Mouse (Mus musculus): Measurements from ENCODE around the gene Hgfac. TPM values are rescaled to one million over a fixed set of nuclear protein-coding genes. Genes with fewer than 3 reads are reported as not detected.

Hgfac gene
- polyA plus RNA-seq, 1 experiment from 2014 or later: 0.26 TPM

DNA sequence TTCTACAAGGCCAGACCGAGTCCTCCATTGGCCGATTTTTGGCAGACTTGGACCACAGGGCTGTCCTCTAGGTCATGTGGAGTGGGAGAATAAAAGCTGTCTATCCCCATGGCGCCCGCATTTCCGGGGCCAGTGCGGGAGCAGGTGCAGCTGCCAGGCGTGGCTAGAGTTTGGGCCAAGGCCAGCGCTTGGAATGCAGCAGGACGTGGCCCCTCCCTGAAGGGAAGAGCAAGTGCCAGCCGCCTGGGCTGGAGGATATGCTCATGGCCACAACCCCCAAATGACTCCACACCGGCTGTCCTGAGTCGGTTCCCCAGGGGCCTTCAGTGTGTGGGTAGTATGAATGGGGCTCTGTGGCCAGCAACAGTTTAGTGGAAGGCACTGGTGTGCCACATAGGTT is 13.8 kb downstream of the Hgfac start:
- Histone ChIP-seq H3K9me3 (ENCODE audit: control insufficient read depth, low read length) (no peaks in the 10 kb centered on the region), H3K4me1 (ENCODE audit: control insufficient read depth, insufficient read depth, low read length) (peaks cover 5% of the 10 kb centered on the region; the same call in 1 of the 2 replicates), H3K9ac (ENCODE audit: low read length) (no peak overlapping the region), H3K27ac (ENCODE audit: low read depth, low read length) (no peak overlapping the region), H3K4me3 (ENCODE audit: low read depth, low read length) (no peak overlapping the region), H3K4me2 (no peak overlapping the region), H3K27me3 (ENCODE audit: control insufficient read depth, insufficient read depth, low read length) (peaks cover 16% of the 10 kb centered on the region), H3K36me3 (ENCODE audit: control insufficient read depth, insufficient read depth, low read length) (no peaks in the 10 kb centered on the region)
- 84% methylated on average over 12 of the region's 12 CpGs for WGBS
- ATAC-seq (ENCODE audit: low FRiP score) (no peak), DNase-seq (ENCODE audit: low spot score, missing footprints) (no peak)

DNA sequence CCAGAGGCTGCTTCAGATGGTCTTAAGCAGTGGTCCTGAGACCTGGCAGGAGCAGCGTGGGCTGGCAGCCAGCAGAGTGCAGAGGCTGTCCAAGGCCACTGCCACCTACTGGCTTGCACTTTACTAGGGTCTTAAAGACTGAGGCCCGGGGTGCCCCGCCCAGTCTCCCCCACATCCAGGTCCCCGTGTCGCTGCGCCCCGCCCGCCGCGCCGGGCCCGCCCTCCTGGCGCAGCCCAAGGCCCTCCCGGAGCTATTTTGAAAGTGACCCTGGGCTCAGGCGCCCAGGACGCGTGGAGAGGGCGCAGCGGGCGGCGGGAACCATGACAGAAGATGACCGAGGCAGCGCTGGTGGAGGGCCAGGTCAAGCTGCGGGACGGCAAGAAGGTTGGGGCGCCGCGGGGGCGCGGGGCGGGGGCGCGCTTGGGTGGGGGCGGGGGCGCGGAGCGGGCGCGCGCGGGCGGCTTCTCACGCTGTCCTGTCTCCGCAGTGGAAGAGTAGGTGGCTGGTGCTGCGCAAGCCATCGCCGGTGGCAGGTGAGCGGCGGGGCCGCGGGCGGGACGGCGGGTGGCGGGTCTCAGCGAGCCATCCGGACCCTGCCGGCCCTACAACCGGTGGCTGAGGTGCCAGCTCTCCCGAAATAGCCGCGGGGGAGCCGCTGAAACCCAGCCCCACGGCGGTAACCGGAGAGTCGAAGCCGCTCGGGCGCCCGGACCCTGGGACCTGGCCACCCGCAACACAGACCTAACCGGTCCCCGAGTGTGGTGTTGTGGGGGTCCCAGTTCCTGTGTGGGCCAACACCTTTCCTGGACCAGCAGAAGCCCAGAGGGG is 15.5 kb downstream of the Hgfac start, which contains the start of gene Dok7:
TSS of gene Dok7 (plus strand) at position 163 of the 829 bp plus-strand sequence.
- no peaks in the 10 kb centered on the region for H3K9me3 ChIP-seq (ENCODE audit: control insufficient read depth, low read length)
- peak within 1 kb of the TSS; percentile 89 for H3K4me2 ChIP-seq
- H3K27me3 ChIP-seq (ENCODE audit: control insufficient read depth, insufficient read depth, low read length): peaks cover 16% of the 10 kb centered on the region
- ATAC-seq (ENCODE audit: low FRiP score): peak; percentile 63
- peak within 1 kb of the TSS; percentile 55 for H3K9ac ChIP-seq (ENCODE audit: low read length)
- under 1% methylated on average over 60 of the region's 74 CpGs for WGBS
- peak; percentile 91 for DNase-seq (ENCODE audit: low spot score, missing footprints)
- peak within 1 kb of the TSS; percentile 50 for H3K4me3 ChIP-seq (ENCODE audit: low read depth, low read length)
- no peaks in the 10 kb centered on the region for H3K36me3 ChIP-seq (ENCODE audit: control insufficient read depth, insufficient read depth, low read length)
- no peak within 1 kb of the TSS for H3K27ac ChIP-seq (ENCODE audit: low read depth, low read length)
- peaks cover 5% of the 10 kb centered on the region; the same call in 1 of the 2 replicates for H3K4me1 ChIP-seq (ENCODE audit: control insufficient read depth, insufficient read depth, low read length)

DNA sequence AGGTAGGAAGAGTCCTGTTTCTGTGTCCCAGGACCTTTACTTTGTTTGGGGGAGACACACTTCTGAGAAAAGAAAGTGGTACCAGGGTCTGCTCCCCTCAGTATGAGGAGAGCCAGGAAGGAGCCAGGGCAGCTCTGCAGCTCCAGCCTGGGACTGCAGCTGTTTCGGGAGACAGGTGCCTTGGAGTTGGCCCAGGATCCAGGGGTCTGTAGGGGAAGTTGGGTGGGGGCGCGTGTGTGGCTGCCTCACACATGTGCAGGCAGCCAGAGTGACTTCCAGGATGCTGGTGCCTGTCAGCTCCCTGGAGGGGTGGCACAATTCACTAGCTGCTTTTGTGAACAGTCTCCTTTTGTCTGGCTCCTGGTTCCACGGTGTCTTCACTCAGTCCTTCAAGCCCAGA is 16.3 kb downstream of the Hgfac start:
- H3K36me3 ChIP-seq (ENCODE audit: control insufficient read depth, insufficient read depth, low read length): no peaks in the 10 kb centered on the region
- WGBS: 25% methylated on average over 4 of the region's 4 CpGs
- no peaks in the 10 kb centered on the region for H3K9me3 ChIP-seq (ENCODE audit: control insufficient read depth, low read length)
- no peak overlapping the region for H3K9ac ChIP-seq (ENCODE audit: low read length)
- peak; percentile 87 for DNase-seq (ENCODE audit: low spot score, missing footprints)
- H3K27ac ChIP-seq (ENCODE audit: low read depth, low read length): no peak overlapping the region
- ATAC-seq (ENCODE audit: low FRiP score): no peak
- H3K4me2 ChIP-seq: peak overlapping the region; percentile 89
- H3K4me1 ChIP-seq (ENCODE audit: control insufficient read depth, insufficient read depth, low read length): peaks cover 5% of the 10 kb centered on the region; the same call in 1 of the 2 replicates
- peak overlapping the region; percentile 50 for H3K4me3 ChIP-seq (ENCODE audit: low read depth, low read length)
- H3K27me3 ChIP-seq (ENCODE audit: control insufficient read depth, insufficient read depth, low read length): peaks cover 16% of the 10 kb centered on the region

DNA sequence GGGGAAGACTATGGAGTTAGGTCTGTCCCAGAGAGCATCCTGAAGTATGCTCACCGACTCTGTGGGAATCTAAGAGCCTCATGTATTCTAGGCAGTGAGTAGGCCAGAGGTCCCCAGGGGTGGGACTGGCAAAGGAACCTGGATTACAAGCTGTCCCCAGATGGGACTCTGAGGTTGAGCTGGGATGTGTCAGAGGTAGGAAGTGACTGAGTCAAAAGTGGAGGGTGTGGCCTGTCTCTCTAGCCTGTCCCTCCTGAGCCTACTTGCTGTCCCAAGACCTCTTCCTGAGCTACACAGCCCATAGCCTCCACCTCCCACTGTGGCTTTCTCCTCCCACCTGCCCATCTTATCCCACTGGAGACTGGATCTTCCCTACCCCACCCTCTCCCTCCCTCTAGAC is 16.9 kb downstream of the Hgfac start:
- 59% methylated on average over 1 of the region's 1 CpGs for WGBS
- H3K4me2 ChIP-seq: no peak overlapping the region
- H3K9ac ChIP-seq (ENCODE audit: low read length): no peak overlapping the region
- H3K9me3 ChIP-seq (ENCODE audit: control insufficient read depth, low read length): no peaks in the 10 kb centered on the region
- no peak for ATAC-seq (ENCODE audit: low FRiP score)
- H3K4me1 ChIP-seq (ENCODE audit: control insufficient read depth, insufficient read depth, low read length): peaks cover 5% of the 10 kb centered on the region; the same call in 1 of the 2 replicates
- peaks cover 16% of the 10 kb centered on the region for H3K27me3 ChIP-seq (ENCODE audit: control insufficient read depth, insufficient read depth, low read length)
- H3K27ac ChIP-seq (ENCODE audit: low read depth, low read length): no peak overlapping the region
- no peak for DNase-seq (ENCODE audit: low spot score, missing footprints)
- H3K36me3 ChIP-seq (ENCODE audit: control insufficient read depth, insufficient read depth, low read length): no peaks in the 10 kb centered on the region
- H3K4me3 ChIP-seq (ENCODE audit: low read depth, low read length): no peak overlapping the region

DNA sequence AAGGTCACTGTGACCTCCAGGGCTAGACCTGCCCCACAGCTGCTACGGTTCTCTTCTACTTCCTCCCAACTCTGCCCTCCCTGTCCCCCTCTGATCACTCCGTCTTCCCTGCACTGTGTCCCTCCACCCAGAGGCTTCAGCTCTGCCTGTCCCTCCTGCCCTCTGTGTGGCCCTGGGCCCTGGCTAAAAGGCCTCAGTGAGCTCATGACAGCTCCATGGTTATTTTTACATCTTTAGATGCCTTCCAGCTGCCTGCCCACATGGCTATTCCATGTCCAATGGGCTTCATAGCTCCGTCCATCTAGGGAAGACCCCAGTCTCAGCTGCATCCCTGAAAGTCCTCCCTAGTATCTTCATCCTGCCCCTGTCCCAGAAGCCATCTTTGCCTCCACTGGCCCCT is 18.8 kb downstream of the Hgfac start:
- DNase-seq (ENCODE audit: low spot score, missing footprints) (no peak), ATAC-seq (ENCODE audit: low FRiP score) (no peak)
- no peaks in the 10 kb centered on the region for H3K36me3 ChIP-seq (ENCODE audit: control insufficient read depth, insufficient read depth, low read length)
- no peak overlapping the region for H3K4me3 ChIP-seq (ENCODE audit: low read depth, low read length)
- peaks cover 5% of the 10 kb centered on the region; the same call in 1 of the 2 replicates for H3K4me1 ChIP-seq (ENCODE audit: control insufficient read depth, insufficient read depth, low read length)
- no peak overlapping the region for H3K9ac ChIP-seq (ENCODE audit: low read length)
- no peak overlapping the region for H3K27ac ChIP-seq (ENCODE audit: low read depth, low read length)
- 64% methylated on average over 3 of the region's 3 CpGs for WGBS
- peaks cover 16% of the 10 kb centered on the region for H3K27me3 ChIP-seq (ENCODE audit: control insufficient read depth, insufficient read depth, low read length)
- H3K4me2 ChIP-seq: no peak overlapping the region
- no peaks in the 10 kb centered on the region for H3K9me3 ChIP-seq (ENCODE audit: control insufficient read depth, low read length)

- ATAC-seq (ENCODE audit: low FRiP score): no peak
- WGBS: 87% methylated on average over 2 of the region's 2 CpGs
- no peaks in the 10 kb centered on the region for H3K4me1 ChIP-seq (ENCODE audit: control insufficient read depth, insufficient read depth, low read length)
Measured at GRCm38 (mm10) chr5:35069841-35070240, 28.5 kb downstream of the Hgfac start.

GRCm38 (mm10) chr5:35070314-35070713 is 29.0 kb downstream of the Hgfac start:
- 91% methylated on average over 8 of the region's 8 CpGs for WGBS
- ATAC-seq (ENCODE audit: low FRiP score) (no peak), DNase-seq (ENCODE audit: low spot score, missing footprints) (no peak)
- Histone ChIP-seq H3K4me2 (no peak overlapping the region), H3K9ac (ENCODE audit: low read length) (no peak overlapping the region), H3K4me1 (ENCODE audit: control insufficient read depth, insufficient read depth, low read length) (no peaks in the 10 kb centered on the region), H3K9me3 (ENCODE audit: control insufficient read depth, low read length) (no peaks in the 10 kb centered on the region), H3K36me3 (ENCODE audit: control insufficient read depth, insufficient read depth, low read length) (no peaks in the 10 kb centered on the region), H3K27ac (ENCODE audit: low read depth, low read length) (no peak overlapping the region), H3K4me3 (ENCODE audit: low read depth, low read length) (no peak overlapping the region), H3K27me3 (ENCODE audit: control insufficient read depth, insufficient read depth, low read length) (no peaks in the 10 kb centered on the region)

More at GRCm38 (mm10) chr5:35069841-35070240, 28.5 kb downstream of the Hgfac start:
- Histone ChIP-seq H3K27ac (ENCODE audit: low read depth, low read length) (no peak overlapping the region), H3K9ac (ENCODE audit: low read length) (no peak overlapping the region), H3K9me3 (ENCODE audit: control insufficient read depth, low read length) (no peaks in the 10 kb centered on the region), H3K4me2 (no peak overlapping the region), H3K36me3 (ENCODE audit: control insufficient read depth, insufficient read depth, low read length) (no peaks in the 10 kb centered on the region), H3K4me3 (ENCODE audit: low read depth, low read length) (no peak overlapping the region), H3K27me3 (ENCODE audit: control insufficient read depth, insufficient read depth, low read length) (no peaks in the 10 kb centered on the region)
- no peak for DNase-seq (ENCODE audit: low spot score, missing footprints)

DNA sequence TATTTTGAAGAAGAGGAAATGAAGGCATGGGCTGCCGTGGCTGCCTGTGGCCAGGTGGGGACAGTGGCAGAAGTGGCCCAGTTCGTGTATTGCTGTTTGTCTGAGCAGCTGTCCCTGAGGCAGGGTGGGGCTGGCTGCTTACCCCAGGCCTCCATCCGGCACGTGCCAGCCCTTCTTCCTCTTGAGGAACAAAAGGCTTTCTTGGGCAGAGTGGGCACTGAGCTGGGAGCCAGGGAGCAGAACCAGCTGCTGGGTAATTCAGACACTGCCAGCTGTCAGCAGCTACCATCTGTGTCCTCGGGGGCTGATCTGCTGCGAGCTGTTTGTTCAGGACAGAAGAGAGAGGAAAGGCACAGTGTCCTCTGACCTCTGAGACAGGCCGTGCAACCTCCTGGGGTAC is 29.6 kb downstream of the Hgfac start:
- Histone ChIP-seq H3K27me3 (ENCODE audit: control insufficient read depth, insufficient read depth, low read length) (no peaks in the 10 kb centered on the region), H3K4me2 (no peak overlapping the region), H3K4me1 (ENCODE audit: control insufficient read depth, insufficient read depth, low read length) (no peaks in the 10 kb centered on the region), H3K9me3 (ENCODE audit: control insufficient read depth, low read length) (no peaks in the 10 kb centered on the region), H3K27ac (ENCODE audit: low read depth, low read length) (no peak overlapping the region), H3K4me3 (ENCODE audit: low read depth, low read length) (no peak overlapping the region), H3K9ac (ENCODE audit: low read length) (no peak overlapping the region), H3K36me3 (ENCODE audit: control insufficient read depth, insufficient read depth, low read length) (no peaks in the 10 kb centered on the region)
- DNase-seq (ENCODE audit: low spot score, missing footprints) (no peak), ATAC-seq (ENCODE audit: low FRiP score) (no peak)
- WGBS: 73% methylated on average over 7 of the region's 7 CpGs

GRCm38 (mm10) chr5:35071855-35072254 is 30.5 kb downstream of the Hgfac start:
- H3K27me3 ChIP-seq (ENCODE audit: control insufficient read depth, insufficient read depth, low read length): no peaks in the 10 kb centered on the region
- WGBS: 93% methylated on average over 6 of the region's 6 CpGs
- DNase-seq (ENCODE audit: low spot score, missing footprints): no peak

More at GRCm38 (mm10) chr5:35071855-35072254, 30.5 kb downstream of the Hgfac start:
- Histone ChIP-seq H3K27ac (ENCODE audit: low read depth, low read length) (no peak overlapping the region), H3K4me3 (ENCODE audit: low read depth, low read length) (no peak overlapping the region), H3K4me1 (ENCODE audit: control insufficient read depth, insufficient read depth, low read length) (no peaks in the 10 kb centered on the region), H3K9ac (ENCODE audit: low read length) (no peak overlapping the region), H3K4me2 (no peak overlapping the region), H3K36me3 (ENCODE audit: control insufficient read depth, insufficient read depth, low read length) (no peaks in the 10 kb centered on the region), H3K9me3 (ENCODE audit: control insufficient read depth, low read length) (no peaks in the 10 kb centered on the region)
- no peak for ATAC-seq (ENCODE audit: low FRiP score)

Data from midbrain, embryonic 11.5 days (tissue).